Mouse (Mus musculus) embryo, embryonic 10.5 days (tissue): ENCODE measurements around the gene C1qtnf12.

ENCODE experiments used
- DNase-seq: peaks from one replicate; pipeline ENCODE4 v3.0.0-alpha.2; 2015; ENCODE audit warnings: low spot score

Gene C1qtnf12

DNA sequence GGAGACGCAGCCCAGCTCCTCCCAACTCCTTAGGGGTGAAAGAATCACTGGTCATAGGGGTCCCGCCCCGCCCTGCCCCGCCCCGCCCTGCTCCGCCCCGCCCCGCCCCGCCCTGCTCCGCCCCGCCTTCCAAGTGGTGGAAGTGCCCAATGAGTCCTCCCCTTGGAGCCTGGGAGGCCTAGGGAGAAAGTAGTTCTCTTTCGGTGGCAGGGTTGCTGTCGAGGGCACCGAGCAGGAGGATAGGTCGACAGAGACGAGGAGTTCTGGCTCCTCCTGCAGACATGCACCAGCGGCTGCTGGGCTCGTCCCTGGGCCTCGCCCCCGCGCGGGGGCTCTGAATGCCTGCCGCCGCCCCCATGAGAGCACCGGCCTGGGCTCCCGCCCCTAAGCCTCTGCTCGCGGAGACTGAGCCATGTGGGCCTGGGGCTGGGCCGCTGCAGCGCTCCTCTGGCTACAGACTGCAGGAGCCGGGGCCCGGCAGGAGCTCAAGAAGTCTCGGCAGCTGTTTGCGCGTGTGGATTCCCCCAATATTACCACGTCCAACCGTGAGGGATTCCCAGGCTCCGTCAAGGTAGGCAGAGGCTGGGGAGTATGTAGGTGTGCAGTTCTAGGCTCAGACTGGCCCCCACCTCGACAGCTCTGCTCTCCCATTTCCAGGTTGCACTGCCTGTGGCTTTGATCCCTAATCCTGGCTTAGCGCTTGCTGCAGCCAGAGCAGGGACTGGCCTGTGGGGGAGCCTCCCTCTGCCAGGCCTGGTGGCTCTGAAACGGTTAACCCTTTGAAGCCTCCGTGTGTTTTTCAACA, at the start of gene C1qtnf12:
C1qtnf12 (plus strand) TSS at position 152 of the 805 bp plus-strand sequence.
- peak; percentile 72 for DNase-seq

DNA sequence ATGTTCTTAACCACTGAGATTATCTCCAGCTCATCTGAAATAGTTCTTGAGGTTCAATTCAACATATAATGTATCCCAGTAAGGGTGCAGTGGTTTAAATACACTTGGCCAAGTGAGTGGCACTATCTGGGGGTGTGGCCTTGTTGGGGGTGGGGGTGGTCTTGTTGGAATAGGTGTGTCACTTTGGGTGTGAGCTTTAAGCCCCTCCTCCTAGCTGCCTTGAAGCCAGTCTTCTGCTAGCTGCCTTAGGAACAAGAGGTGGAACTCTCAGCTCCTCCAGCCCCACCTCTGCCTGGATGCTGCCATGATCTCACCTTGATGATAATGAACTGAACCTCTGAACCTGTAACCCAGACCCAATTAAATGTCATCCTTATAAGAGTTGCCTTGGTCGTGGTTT, 30.1 kb upstream of the C1qtnf12 start:
- DNase-seq = no peak

DNA sequence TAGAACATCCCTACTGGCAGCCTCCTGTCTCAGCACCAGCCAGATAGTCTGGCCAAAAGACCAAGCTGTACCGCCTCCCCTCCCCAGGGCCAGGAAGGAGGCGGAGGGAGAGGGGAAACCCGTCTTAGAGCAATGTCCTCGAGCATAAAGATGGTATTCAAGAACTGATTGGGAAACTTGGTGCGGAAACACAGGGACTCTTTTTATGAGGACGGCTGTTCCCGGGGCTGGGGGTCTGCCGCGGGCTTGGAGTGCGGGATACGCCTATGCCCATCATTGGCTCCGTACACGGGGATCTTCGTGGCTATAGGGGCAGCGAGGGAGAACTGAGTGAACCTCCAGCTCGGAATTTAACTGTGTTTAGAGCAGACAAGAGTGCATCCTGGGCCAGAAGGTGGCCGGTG, 19.1 kb upstream of the C1qtnf12 start:
- peak; percentile 29 for DNase-seq

DNA sequence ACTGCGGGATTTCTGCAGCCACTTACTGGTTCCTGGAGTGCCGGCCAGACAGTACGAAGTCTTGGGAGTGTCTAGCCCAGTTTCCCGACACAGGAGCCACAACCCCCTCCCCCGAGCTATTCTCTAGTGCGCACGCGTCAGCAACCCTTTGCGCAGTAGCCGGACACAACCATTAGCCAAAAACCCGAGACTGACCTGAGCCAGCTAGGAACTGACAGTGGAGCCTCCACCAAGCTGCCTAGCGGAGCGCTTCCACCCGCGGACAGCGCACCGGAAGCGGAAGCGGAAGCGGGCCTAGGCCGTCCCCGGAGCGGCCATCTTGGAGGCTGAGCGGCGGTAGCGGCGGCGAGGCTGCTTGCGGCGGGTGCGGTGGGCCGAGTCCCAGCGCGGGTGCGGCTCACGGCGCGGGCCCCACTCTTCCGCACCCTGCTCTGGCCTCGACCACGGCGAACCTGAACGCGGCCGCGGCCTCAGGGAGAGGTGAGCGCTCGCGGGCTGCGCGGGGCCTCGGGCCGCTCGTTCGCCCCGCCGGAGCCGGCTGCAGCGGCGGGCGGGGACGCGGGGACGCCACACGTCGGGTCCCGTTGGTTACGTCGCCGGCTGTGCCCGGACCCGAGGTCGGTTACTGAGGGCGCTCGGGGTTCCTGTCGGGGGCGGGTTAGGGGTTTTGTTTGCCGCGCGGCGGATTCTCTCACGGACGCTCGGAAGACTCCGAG, 18.4 kb upstream of the C1qtnf12 start, which contains the start of gene Ube2j2:
Ube2j2 (plus strand) TSS at position 298 of the 716 bp plus-strand sequence.
- peak; percentile 97 for DNase-seq

DNA sequence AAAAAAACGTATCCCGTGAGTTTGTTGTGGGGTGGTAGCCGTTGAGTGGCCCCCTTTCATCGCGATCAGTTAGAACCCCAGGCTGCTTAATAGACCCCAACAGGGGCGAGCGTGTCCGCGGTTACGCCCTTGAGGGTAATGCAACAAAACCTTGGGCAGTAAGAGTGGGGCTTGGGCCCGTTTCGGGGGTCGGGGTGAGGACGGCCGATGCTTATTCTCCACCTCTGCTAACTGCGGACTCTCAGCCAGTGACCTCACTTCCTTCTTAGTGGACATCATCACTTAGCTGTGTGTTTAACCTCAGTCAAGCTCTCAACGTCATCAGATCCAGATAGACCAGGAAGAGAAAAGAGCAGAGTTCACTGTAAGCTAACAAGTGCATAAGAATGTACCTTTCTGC, 17.8 kb upstream of the C1qtnf12 start:
- peak; percentile 27 for DNase-seq

DNA sequence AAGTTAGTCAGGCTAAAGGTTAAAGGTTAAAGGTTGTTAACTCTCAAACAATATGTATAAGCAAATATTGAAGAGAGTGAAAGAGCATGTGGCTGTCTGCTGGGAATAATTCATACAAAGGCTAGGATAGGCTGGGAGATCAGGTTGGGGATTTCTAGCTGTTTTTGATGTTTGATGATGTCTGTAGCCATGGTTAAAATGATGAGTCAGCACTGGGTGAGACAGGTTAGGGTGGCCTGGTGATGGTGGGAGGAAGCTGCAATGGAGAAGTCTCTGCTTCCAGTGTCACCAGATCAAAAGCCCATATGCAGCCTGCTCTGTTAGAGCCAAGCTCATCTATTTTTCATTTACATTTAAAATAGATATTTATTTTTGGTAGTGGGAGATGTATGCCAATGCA, 15.0 kb upstream of the C1qtnf12 start:
- no peak for DNase-seq

DNA sequence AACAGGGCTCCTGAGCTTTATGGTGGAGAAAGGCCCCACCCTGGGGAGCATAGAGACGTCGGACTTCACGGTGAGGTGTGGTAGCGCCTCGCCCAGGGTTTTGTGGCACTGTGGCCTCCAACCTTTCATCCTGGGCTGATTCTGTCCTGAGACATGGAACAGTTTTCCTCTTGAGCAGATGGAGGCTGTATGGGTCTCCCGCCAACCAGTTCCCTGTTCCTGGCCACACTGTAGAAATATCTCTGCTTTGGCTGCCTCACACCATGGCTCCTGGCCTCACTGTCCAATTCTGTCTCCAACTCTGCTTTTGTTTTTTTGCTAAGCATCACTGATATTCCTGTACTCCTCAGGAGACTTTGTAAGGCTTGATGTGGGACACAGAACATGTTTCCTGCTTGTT, 6.6 kb upstream of the C1qtnf12 start:
- no peak for DNase-seq

DNA sequence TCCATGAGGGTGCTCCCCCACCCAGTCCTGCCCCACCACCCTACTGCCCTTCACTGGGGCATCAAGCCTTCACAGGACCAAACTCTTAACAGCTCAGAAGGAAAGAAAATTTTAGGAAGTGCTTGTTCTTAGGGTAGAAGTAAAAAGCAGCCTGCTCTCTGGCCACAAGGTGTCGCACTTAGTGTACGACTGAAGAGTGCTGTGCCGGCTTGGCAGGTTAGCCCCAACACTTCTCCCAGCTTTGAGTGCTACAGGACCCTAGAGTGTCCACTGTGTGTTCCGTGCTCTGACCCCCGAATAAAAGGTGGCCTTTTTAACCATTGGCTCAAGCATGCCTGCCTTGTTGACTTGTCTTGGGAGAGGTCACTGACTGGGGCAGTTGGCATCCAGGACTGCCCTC, 2.8 kb upstream of the C1qtnf12 start:
- peak; percentile 90 for DNase-seq

DNA sequence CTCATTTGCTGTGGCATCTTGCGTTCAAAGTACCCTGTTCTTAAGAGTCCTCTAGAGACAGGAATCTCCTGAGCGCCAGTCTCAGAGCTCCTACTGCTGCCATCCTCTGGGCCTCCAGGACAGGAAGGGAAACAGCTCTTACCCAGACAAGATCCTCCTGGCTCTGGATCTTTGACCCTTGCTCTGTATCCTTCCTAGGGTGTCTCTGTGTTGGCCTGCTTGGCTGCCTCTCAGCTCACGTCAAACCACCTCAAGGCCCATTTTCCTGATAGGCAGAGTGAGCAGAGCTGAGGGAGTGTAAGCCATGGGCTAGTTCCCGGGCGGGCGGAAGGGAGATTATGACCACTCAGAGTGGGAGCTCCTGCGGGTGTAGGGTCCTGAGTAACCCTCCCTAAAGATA, 988 bp downstream of the C1qtnf12 start:
- DNase-seq = no peak

DNA sequence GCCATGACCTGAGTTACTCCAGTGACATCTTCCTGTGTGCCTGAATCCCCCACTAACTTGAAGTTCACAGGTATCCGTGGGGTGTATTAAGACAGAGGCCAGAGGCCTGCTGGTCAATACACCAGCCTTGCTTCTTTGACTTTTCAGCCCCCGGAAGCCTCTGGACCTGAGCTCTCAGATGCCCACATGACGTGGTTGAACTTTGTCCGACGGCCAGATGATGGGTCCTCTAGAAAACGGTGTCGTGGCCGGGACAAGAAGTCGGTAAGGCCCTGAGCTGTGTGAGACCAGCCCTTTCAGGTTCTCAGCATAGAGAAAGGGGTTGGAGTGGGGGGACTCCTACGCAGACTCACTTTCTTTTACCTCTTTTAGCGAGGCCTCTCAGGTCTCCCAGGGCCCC, 2.3 kb downstream of the C1qtnf12 start:
- no peak for DNase-seq

DNA sequence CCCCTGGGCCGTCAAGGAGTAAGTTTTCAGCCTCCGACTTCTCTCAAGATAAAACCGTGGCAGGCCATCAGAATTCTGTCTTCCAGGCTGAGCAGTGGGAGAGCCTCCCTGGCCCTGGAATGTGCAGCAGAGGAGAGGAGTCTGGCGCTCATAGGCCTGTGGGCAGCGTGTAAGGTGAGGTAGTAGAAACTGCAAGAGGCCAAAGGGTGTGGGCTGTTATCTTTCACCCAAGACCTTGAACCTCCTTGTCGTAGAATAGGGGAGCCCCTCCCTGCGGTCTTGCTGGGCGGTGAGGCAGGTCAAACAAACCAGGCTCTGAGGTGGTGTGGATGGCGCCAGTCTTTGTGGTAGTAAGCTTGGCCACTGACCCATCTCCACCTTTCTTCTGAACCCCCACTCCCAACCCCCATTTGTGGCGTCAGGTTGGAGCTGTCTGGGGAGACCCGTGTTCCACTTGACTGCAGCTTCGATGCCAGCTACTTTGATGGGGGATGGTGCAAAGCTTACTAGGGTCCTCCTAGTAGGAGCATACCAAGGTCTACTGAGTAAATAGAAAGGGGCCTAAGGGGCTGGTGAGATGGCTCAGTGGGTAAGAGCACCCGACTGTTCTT, 7.0 kb downstream of the C1qtnf12 start:
- DNase-seq = no peak

DNA sequence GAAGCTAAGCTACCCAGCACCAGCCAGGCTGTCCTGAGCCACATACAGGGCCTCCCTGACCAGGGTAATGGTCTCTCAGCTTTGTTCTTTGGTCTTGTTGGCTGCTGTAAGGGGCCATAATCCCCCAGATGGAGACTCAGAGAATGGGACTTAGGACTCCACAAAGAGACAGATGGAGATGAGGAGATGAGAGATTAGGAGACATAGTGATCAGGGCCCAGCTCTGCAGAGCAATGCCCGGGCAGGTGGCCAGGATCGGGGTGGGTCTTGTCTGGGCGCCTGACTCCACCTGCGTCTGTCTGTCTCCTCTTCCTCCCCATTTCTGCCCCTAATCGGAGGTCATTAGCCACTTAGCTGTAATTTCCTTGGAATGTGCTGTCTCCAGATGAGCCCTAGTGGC, 8.2 kb downstream of the C1qtnf12 start:
- no peak for DNase-seq

DNA sequence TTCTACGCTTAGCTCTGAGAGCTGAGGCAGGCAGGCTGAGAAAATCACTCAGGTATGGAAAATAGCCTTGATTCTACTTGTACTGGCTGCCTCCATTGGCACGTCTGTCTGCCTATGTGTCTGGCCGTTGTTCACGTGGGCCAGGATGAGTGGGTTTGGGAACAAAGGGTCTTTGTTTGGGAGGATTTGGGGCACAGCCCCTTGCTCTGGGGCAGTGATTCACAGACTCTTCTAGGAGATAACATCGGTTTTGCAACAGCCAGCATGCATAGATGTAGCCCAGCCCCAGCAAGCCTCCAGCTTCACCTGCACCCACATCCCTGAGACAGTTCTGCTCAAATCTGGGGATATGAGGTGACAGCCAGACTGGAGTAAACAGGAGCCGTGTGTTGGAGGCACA, 10.5 kb downstream of the C1qtnf12 start:
- no peak for DNase-seq

DNA sequence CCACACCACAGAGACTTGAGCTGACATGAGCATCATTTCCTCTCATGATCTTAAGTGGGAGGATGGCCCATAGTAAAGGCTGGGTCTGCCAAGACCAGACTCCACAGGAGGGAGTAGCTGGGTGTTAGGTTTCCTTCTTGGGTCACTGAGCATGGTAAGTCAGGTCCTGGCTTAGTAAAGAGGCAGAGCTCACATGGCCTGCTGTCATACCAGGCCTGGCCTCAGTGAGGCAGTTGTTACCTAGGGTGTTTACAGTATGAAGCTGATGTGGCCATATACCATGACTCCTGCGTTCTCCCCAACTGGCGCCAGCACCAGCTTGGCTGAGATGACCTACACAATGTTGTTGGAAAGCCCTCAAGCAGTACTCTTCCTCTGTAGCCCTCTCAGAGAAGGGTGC, 11.1 kb downstream of the C1qtnf12 start:
- DNase-seq = no peak

DNA sequence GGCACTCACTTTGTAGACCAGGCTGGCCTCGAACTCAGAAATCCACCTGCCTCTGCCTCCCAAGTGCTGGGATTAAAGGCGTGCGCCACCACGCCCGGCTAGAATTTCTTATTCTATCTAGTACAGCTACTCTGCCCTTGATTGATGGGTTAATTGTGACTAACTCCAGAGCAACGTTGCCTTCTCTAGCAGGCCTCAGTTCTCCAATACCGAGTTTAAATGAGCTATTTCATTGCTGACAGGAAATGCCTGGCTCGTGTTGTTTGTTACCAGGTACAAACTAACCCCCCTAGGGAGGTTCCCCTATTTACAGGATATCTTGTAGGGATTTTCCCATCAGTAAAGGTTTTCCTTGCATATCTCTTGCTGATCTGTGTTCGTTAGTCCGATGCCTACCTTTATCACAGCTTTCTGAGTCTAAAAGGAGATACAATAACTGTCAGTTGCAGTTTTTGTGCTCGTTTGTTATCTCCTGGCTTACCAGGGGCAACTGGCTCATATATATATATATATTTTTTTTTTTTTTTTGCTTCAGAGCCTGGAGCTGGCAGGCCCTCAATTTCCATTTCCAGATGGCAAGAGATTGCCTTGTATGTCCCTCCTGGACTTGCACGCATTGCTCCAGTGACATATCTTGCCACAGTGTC, 19.4 kb downstream of the C1qtnf12 start:
- no peak for DNase-seq

DNA sequence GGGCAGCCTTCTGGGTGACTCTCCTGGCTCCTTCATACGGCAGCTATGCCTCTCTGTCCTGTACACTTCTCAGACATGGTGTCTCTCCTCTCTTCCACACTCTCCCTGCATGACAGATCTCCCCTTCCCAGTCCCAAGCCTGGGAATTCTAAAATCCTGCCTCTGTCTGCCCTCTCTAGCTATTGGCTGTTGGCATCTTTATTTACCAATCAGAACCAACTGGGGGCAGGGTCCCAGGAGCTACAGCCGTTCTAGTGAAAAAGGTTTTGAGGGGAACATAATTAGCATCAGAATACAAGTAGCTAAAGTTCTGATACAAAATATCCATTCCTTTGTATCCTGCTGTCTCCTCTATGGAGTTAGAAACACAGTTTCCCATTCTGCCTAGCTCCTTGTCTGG, 21.7 kb downstream of the C1qtnf12 start:
- DNase-seq = no peak

DNA sequence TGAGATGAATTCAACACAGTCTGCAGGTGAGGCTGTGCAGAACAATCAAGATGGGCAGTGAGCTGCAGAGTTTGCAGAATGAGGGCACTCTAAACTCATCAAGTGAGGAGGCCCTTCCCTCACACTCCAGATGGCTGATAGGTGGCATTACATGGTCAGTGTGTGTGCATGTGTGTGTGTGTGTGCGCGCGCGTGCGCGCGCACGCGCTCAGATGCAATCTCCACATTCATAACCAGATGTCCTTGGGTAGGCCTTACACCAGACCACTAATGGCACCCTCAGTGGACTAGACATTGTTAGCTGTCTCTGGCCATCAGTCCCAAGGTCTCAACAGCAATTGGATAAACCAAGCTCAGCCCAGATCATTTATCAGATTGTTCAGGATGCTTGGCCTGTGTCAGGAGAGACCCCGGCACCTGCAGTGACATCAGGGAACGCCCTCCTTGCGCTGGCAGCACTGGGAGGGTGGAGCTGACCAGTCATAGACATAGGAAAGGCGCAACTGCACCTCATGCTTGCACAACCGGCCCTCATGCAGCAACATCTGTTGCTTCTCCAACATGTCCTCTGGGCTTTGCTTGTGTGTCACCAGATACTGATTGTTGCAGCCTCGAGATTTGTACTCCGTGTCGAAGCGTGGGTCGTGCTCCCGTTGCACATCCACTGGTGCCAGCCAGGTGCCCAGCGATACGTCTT, 29.2 kb downstream of the C1qtnf12 start:
- no peak for DNase-seq

DNA sequence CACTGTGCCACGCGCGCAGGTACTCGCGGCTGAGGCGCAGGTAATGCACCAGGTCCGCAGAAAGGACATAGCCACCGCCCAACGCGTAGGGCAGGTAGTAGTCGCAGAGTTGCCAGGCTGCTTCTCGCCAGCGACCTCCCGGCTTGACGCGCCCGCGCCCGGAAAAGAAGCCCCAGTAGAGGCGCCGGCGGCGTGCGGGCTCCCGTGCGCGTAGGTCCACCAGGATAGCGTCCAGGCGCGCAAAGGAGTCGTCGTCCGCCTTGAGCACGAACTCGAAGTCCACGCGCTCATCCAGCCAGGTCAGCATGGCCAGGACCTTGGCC, 29.8 kb downstream of the C1qtnf12 start:
- no peak for DNase-seq

DNA sequence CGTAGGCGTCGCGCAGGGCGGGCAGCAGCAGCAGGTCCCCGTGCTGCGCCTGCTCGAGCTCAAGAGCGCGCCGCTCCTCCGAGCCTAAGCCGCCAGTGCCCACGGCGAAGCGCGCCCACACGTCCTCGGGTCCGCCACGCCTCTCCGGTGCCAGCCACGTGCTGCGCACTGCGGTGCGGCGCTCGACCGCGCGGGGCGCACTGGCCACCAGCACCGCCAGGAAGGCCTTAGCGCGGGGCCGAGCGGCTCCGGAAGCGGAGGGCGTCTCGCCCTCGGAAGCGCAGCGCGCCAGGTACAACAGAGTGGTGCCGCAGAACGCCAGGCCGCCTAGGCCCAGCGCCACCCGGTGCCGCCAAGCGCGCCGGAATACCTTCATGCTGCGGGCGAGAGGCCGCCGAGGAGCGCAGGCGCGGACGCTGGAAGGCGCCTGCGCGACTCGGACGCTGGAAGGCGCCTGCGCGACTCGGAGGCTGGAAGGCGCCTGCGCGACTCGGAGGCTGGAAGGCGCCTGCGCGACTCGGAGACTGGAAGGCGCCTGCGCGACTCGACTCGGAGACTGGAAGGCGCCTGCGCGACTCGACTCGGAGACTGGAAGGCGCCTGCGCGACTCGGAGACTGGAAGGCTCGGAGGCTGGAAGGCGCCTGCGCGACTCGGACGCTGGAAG, 30.3 kb downstream of the C1qtnf12 start, which contains the start of the genes B3galt6 and Sdf4:
B3galt6 (minus strand) TSS at position 409 of the 665 bp plus-strand sequence.
Sdf4 (plus strand) TSS at position 632 of the 665 bp plus-strand sequence.
- DNase-seq = peak; percentile 79

DNA sequence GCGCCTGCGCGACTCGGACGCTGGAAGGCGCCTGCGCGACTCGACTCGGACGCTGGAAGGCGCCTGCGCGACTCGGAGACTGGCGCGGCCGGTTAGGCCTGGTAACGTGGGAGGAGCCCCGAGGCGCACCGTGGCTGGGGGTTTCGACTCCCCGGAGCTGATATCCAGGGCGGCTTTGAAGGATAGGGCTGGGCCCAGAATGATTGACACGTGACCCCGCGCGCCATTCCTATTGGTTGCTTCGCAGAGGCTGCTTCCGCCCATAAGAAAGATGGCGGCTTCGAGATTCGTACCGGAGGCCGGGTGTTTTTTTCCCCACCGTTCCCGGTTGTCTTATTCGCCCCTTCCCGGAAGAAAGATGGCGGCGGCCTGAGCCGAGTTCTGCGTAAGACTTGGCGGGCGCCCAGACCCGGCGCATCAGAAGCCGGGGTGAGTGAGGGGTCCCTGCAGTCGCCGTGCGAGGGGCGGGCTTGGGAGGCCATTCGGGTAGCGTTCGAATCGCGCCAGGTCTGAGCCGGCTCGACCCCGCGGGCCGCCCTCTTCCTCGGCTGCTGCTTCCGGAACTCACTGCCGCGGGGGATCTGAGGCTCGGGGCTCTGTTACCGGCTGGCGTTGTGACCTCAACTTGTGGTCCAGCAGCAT, 30.9 kb downstream of the C1qtnf12 start:
- DNase-seq = peak; percentile 97

DNA sequence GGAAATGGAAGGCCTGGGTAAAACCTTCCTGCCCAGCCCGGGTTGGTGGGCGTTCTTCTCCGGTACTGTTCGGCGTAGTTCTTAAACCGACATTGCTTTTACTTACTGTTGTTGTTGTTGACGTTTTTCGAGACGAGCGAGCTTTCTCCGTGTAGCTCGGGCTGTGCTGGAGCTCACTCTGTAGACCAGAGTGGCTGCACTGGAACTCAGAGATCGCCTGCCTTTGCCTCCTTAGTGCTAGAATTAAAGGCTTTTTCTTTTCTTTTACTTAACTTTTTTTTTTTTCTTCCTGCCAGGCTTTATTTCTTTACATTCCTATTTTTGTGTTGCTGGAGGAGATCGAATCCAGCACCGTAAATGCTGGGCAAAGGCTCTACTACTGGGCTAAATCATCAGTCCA, 31.5 kb downstream of the C1qtnf12 start:
- DNase-seq = no peak
